Mouse (Mus musculus): ENCODE data around the gene Alox12.

Alox12 gene

DNA sequence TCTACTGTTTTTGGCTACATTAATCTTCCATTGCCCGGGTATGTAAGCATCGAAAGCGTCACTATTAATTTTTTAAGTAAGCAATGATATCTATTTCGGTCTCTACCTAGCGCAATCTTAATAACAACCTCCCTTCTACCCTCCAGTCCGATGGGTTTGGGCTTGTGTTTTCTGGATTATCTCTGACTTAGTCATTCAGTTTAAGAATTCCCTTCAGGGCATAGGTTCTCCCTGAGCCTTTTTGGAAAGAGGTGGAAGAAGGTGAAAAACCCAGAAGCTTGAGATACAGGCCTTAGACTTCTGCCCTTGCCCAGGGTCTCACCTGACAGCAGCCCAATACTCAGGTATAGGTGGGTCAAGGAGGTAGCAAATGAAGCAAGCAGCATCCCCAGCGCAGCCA is 35.3 kb downstream of the Alox12 start:
- DNase-seq: no peak

DNA sequence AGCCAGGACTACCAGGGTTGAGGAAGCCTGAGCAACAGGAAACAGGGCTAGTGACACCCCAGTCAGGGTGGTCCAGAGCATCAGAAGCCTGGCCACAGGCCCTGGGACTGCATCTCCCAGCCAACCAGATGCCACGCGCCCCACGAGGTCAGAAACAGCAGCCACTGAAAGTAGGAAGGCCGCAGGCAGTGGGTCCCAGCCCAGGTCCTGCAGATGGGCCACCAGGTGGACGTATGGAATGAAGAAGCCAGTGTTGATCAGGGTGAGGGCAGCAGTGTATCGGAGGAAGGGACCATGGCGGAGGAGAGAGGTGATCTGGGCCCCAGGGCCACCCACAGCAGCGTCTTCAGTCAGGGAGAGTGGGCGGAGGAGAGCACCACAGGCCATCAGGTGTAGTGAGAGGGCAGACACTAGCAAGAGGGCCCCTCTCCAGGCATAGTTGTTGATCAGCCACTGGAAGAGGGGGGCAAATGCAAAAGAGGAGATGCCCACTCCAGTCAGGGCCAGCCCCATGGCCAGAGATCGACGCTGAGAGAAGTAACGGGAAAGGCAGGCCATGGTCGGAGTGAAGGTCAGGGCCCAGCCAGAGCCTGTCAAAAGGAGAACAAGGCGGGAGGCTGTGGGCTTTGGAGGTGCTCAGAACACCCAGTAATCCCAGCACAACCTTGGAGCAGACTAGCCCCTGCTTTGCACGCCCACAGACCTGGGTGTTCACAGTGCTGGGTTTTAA is 36.2 kb downstream of the Alox12 start:
- no peak for DNase-seq

DNA sequence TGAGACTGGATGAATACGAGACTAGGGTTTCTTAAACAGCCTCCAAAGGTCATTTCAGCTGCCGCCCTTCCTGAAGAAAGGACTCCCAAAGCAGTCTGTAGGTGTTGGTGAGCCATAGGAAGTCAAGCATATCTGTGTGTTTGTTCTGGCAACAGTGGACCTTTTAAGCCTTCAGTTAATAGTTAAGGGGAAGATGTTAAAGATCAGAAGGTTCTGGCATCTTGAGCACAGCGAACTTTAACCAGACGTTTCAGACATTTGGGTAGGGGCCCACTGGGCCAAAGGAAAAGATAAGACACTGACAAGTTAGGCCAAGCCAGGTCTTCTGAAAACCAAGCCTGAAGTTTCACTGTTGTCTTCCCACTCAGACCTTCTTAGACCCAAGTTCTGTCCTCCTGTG is 37.1 kb downstream of the Alox12 start:
- DNase-seq: no peak

DNA sequence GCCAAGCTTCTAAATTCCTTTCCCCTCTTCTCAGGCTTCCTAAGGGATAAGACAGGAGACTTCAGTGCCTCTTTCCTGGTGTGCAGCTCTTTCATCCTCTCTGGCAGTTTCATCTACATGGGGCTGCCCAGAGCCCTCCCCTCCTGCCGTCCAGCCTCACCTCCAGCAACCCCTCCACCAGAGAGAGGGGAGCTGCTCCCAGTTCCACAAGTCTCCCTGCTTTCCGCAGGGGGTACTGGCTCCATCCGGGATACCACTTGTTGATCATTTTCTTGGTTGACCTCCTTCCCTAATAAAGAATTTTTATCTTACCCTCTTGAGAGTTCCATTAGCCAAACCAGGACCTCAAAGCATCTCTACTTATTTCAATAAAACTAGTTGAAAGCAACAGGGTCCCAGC is 39.0 kb downstream of the Alox12 start:
- no peak for DNase-seq

DNA sequence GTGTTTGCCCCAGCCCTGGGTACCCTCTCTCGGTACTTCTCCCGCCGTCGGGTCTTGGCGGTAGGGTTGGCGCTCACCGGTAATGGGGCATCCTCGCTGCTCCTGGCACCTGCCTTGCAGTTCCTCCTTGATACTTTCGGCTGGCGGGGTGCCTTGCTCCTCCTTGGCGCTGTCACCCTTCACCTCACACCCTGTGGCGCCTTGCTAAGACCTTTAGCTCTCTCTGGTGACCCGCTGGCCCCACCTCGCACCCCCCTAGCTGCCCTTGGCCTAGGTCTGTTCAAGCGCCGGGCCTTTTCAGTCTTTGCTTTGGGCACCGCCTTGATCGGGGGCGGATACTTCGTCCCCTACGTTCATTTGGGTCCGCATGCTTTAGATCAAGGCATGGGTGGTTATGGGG is 39.9 kb downstream of the Alox12 start:
- DNase-seq: no peak

DNA sequence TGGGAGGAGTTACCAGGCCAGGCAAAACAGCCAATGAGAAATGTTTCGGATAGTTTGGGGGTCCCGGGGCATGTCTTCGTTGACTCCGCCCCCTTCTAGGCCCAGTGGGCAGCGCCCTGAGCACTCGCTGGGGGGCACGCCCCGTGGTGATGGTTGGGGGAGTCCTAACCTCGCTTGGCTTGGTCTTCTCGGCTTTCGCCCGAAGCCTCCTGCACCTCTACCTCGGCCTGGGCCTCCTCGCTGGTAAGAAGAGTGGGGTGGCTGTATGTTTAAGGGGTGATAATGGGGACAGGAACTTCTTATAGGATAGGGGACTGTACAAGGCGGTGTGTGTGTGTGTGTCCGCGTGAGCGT is 40.3 kb downstream of the Alox12 start:
- DNase-seq: no peak

DNA sequence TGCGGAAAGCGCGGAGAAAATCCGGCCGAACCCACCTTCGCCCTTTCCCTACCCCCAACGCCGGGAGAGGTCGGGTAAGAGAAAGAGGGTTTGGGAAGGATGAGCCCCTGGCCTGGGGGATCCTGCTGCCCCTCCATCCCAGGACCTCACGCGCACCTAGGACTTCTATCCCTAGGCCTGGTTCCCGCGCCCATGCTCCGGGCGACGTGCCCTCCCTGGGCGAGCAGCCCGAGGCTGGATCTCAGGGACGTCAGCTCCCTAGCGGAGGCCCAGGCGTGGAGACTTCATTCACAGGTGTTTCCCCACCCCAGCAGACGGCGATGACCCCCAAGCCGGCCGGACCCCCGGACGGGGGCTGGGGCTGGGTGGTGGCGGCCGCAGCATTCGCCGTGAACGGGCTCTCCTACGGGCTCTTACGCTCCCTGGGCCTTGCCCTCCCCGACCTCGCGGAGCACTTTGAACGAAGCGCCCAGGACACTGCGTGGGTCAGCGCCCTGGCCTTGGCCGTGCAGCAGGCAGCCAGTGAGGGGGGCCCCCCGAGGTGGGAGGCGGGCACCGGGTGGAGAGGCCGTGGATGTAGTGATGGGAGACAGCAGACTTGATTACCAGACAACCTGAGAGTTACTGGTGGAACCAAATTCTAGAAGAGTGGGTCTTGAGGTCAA is 40.8 kb downstream of the Alox12 start:
- peak; percentile 58 for DNase-seq

DNA sequence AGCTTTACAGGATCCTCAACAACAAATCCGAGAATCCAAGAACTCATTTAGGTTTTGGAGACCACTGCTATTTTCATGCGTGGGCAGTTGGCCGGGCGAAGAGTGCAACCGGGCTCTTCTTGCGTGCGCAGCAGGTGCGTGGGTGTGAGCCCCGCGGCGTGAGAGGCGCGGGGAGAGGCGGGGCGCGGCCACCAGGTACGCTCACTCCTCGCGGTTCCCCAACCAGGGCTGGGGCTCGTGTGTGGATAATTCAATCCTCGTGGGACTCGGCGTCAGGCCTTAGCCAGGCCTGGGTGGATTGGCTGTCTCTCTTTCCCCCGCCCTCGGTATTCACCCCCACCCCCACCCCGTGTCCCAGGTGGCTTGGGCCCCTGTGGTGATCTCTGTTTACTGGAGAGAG is 41.4 kb downstream of the Alox12 start:
- peak; percentile 62 for DNase-seq

DNA sequence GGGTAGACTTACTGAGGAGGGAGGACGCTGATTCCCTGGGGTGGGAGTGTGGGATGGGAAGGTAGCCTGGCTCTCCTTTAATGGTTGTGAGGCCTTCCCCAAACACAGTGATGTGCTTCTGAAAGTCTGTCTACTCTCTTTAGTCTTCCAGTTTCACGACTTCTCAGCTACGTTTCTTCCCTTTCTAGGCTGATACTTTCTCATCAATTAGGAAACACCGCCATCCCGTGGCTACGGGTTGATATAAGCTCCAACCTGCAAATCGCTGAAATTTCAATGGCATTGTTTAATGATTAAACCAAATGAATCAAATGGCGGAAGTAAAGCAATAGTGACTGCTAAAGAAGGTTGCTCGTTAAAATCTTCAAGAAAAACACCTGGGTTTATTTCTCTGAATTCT is 42.3 kb downstream of the Alox12 start:
- DNase-seq: no peak

DNA sequence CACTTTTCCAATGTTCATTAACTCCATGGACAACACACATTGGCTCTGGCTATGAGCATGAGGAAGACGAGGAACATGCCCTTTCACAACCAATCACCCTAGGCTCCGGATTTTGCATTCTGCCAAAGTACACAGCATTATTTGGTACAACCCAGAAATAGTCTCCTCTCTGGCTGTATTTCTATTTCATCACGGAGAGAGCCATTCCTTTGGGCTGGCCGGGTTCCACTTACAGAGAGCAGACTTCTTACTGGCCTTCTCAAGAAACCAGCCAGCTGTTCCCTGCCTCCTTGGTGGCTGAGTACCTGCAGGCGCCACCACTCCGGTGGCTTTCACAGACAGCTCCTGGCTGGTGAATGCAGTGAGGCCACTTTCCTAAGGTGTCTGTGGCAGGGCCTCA is 42.7 kb downstream of the Alox12 start, which contains the start of gene Slc16a11:
Gene Slc16a11, plus strand, starts transcription at position 330 of the 400 bp plus-strand sequence.
- DNase-seq: no peak

DNA sequence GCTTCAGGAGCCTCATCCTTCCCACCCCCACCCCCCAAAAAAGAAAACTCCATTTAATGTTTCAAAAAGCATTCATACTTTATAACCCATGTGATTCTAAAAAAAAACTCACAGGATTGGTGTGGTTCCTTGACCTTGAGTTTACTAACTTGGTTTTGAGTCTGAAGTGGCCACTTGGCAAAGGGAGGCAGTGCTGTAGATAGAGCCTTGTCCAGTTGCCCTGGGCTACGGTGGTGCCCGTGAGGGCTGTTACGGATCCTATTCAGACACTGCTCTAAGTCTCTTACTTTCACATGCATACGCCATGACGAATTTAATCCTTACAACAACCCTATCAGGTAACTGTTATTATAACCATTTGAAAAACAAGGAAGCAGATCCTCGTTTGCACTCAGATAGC is 43.2 kb downstream of the Alox12 start:
- DNase-seq: no peak

DNA sequence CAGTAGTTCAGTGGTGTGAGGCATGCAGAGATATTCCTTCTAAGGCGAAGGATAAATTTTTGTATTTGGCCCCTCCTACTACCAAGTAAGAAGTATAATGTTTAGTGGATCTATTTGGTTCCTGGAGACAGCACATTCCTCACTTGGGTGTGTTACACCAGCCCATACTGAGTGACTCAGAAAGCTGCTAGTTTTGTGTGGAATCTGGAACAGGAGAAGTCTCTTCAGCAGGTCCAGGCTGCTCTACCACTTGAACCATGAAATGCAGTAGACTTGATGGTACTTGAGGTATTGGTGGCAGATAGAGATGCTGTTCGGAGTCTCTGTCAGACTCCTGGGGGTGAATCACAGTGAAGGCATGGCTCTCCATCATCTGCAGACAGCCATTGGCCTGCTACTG is 44.5 kb downstream of the Alox12 start:
- DNase-seq: no peak

DNA sequence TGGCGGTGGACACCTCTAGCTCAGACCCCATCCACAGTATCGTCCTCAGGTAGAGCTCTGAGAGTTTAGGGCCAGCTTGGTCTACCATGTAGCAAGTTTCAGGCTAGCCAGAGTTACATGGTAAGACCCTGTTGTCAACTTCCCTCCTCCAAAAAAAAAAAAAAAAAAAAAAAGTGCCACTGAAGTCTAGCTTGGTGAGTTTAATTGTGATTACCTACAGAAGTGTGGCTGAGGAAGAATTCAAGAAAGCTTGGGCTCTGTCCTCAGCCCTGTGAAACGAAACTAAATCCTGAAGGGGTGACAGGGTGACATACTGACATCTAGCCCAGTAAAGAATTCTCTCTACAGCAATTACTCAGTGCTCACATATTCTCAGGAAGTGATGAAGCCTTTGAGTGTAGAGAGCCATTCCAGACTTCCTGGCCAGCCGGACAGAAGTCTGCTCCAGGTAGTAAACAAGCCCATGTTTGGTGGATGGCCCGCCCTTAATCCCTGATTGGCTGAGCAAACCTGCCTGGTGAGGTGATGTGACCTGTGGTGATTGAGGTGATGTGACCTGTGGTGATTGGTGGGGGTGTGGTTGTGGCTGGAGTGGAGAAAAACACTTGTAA is 46.3 kb downstream of the Alox12 start:
- no peak for DNase-seq

DNA sequence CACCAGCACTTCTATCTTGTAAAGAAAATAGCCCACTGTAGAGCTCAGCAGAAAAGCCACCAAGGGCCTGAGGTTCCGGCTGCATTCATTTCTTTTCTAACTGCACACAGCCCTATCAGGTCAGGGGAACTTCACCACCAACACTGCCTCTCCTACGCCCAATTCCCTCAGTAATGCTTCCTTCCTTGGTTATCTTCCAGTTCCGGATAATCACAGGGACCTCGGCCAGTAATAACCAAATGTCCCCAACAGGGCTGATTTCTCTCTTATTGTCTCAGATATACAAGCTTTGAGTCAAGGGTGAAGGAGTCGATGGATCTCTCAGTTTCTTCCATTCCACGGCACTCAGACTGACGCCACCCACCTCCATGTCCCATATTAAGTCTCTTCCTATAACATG is 47.9 kb downstream of the Alox12 start:
- no peak for DNase-seq

DNA sequence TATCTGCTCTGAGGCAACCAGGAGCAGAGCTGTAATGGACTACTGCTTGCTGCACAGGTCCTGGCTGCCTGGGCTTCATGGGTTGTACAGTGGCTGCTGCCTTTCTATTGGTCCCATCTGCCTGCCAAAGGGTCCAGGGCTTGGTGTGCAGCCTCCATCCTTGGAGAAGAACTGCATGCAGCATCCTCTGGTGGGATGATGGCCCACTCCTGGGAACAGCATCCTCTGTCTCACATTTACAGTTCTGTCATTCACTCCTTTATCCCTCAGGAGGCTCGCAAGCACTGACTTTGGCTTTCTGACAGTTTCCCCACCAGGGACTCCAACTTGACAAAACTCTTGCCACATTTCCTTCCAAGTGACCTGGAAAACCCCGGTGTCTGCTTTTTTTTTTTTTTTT is 48.4 kb downstream of the Alox12 start:
- no peak for DNase-seq

DNA sequence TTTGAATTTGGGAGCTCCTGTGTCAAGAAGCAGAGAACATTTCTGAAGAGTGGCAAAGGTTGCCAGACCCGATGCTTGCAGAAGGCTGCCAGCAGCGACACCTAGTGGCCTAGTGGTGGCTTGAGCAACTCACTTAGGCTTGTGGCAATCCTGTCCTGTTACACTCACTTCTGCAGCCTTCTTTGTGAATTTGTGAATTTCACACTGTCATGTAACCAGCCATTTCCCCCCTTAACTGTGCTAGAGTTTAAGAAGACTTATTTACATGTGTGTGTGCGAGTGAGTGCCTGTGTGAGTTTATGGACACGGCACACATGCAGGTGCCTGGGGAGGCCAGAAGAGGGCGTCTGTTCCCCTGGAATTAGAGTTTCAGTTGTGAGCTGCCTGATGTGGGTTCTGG is 53.5 kb downstream of the Alox12 start:
- peak; percentile 60 for DNase-seq

DNA sequence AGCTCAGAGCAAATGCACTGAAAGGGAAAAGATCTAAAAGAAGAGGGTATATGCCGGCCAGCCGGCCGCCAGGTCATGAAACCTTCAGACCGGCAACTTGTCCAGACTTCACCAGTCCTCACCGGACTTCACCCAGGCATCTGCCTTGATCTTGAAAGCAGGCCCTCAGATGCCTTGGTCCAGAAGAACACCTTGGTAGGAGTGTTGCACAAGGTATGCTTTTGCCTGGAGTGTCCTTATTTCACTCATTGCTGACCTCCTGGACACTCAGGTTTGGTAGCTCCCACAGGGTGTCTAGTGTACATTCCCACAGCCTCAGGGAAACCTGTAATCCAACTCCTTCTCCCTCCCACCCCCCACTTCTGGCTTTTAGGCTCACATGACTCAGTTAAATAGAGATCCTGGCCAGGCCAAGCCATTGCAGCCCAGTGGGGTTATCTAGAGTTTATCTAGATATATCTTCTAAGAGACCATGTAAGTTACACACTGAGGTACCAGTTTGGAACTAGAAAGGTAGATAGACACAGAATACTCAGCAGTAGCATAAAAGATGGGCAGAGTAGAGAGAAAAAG is 55.0 kb downstream of the Alox12 start:
- DNase-seq: no peak

DNA sequence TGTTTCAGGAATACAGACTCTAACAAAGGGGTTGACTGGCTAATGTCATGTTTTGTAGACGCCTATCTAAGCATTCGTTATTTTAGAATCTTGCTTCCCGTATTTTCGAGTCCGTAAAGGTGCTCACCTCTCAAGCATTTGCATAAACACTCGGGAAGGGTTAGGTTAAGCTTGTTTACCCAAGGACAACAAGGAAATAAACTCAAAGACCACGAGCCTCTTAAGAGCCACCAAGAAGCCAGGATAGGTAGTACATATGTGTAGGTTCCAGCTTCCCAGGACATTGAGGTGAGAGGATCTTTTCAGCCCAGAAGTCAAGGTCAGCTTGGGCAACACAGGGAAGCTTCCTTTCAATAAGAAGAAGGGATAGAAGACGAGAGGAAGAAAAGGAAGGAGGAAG is 56.0 kb downstream of the Alox12 start:
- no peak for DNase-seq

DNA sequence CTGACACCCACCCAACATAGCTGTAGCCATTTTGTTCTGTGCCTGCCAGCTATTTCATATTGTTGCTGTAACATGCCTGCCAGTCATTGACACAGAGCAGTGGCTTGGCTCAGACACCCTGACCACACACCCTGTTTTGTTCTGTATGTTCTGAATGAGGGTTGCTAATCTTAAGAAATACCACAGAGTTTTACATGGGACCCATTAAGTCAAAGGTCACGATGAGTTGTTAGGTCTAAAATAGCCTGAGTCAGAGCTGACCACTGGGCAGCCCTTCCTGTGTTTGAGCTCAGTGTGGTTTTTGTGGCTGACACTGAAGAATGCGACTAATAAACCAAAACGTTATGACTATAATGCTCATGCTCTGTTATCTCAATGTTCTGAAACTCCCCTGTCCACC is 56.8 kb downstream of the Alox12 start:
- DNase-seq: no peak

DNA sequence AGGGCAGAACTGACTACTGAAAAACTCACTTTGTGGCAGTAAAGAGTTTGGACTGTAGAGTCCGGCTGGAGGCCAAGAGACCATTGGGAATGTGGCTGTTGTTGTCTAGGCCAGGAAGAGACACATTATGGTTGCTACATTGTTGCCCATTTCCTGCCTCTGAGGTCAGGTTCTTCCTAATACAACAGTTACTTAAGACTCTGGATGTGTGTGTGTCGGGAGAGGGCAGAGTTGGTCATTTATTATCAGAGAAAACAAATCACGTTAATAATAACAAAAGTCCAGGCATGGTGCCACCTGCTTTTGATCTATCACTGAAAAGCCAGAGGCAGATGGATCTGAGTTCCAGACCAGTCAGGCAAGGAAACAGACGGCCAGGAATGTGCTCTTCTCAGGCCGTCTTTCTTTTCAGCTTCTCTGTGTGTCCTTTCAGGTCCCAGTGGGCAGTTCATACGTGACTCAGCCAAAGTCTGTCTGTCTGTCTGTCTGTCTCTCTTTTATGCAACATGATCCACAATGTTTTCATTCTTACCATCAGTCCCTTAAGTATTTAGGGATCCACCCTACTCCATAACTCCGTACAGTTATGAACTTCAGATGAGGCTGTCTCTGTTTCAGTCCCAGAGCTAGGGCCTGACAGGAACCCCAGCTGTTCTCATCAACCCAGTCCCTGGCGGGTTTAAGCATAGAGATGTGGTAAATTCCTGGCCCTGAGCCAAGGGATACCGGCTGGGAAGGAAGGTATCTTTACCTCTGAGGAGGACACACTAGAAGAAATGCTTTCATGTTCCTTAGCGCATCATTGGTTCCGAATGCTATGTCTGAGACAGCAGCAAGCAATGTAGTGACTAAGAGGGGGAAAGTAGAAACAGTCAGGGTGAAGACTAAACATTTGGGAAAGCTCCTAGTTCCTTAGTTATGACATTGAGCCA is 61.5 kb downstream of the Alox12 start:
- DNase-seq: no peak

DNA sequence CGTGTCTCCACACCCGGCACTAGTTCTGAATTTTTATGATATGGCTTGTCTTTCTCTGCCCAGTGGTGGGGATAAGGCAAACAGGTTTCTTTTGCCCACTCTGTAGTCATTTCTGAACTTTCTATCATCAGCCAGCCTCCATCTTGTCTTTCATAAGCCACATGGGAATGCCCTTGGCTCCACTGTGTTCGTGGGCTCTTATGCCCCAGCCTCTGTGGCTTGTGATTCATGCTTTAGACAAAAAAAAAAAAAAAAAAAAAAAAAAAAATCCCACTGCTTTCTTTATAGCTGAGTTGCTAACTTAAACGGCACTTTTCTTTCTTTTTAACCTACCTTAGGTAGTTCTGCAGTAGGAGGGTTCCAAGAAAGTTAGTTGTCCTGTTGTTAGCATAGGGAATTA is 63.0 kb downstream of the Alox12 start:
- no peak for DNase-seq

Measured in right cerebral cortex, postnatal 25 days (tissue).